Mouse (Mus musculus) lung, postnatal 10 days (tissue): ENCODE data around the gene Aarsd1.
"Not testable (repeated sequence)": the region's sequence is repeated elsewhere in the genome, so short reads cannot be mapped to it uniquely, and the experiment has no call there.

Experiments used
- DNase-seq: peaks from one replicate; pipeline ENCODE4 v3.0.0; 2021

Aarsd1 gene

GRCm38 (mm10) chr11:101446319-101446718 is 28.9 kb upstream of the Aarsd1 start:
- DNase-seq: no peak

- no peak for DNase-seq
Observed at GRCm38 (mm10) chr11:101442760-101443159, 25.3 kb upstream of the Aarsd1 start.

- DNase-seq: peak; percentile 99
Observed at GRCm38 (mm10) chr11:101442127-101442693, 24.8 kb upstream of the Aarsd1 start, which contains the start of gene Rpl27. Gene Rpl27 (plus strand): TSS chr11:101442298.

- not testable (repeated sequence) for DNase-seq
Observed at GRCm38 (mm10) chr11:101441450-101442126, 24.2 kb upstream of the Aarsd1 start.

GRCm38 (mm10) chr11:101438006-101438405 is 20.6 kb upstream of the Aarsd1 start:
- DNase-seq: not testable (repeated sequence)

- no peak for DNase-seq
Observed at GRCm38 (mm10) chr11:101436916-101437315, 19.5 kb upstream of the Aarsd1 start.

- DNase-seq: no peak
Observed at GRCm38 (mm10) chr11:101435831-101436230, 18.4 kb upstream of the Aarsd1 start.

- DNase-seq: no peak
Observed at GRCm38 (mm10) chr11:101433396-101433795, 16.0 kb upstream of the Aarsd1 start.

- no peak for DNase-seq
Observed at GRCm38 (mm10) chr11:101431327-101431726, 13.9 kb upstream of the Aarsd1 start.

- no peak for DNase-seq
Observed at GRCm38 (mm10) chr11:101426165-101426564, 8.8 kb upstream of the Aarsd1 start.

GRCm38 (mm10) chr11:101424925-101425813 is 7.8 kb upstream of the Aarsd1 start, which contains the start of the genes Rundc1 and Ptges3l:
Gene Rundc1 (plus strand): TSS chr11:101425085.
Gene Ptges3l (minus strand): TSS chr11:101425333.
- DNase-seq: peak; percentile 99

GRCm38 (mm10) chr11:101424105-101424851 is 6.9 kb upstream of the Aarsd1 start, which contains the start of gene Gm27029:
Gene Gm27029 (minus strand): TSS chr11:101424796.
- peak; percentile 44 for DNase-seq

GRCm38 (mm10) chr11:101420148-101420547 is 2.7 kb upstream of the Aarsd1 start:
- no peak for DNase-seq

- DNase-seq: peak; percentile 26
Observed at GRCm38 (mm10) chr11:101419610-101420009, 2.2 kb upstream of the Aarsd1 start.

GRCm38 (mm10) chr11:101418991-101419390 is 1.6 kb upstream of the Aarsd1 start:
- no peak for DNase-seq

- peak; percentile 32 for DNase-seq
Observed at GRCm38 (mm10) chr11:101416433-101417100, 848 bp downstream of the Aarsd1 start.

GRCm38 (mm10) chr11:101415306-101415705 is 2.1 kb downstream of the Aarsd1 start:
- DNase-seq: no peak

GRCm38 (mm10) chr11:101395110-101395509 is 22.3 kb downstream of the Aarsd1 start:
- DNase-seq: peak; percentile 85

- no peak for DNase-seq
Observed at GRCm38 (mm10) chr11:101381817-101382216, 35.6 kb downstream of the Aarsd1 start.

GRCm38 (mm10) chr11:101378926-101379325 is 38.5 kb downstream of the Aarsd1 start:
- no peak for DNase-seq

- not testable (repeated sequence) for DNase-seq
Observed at GRCm38 (mm10) chr11:101378196-101378595, 39.2 kb downstream of the Aarsd1 start.

GRCm38 (mm10) chr11:101374421-101374938 is 42.9 kb downstream of the Aarsd1 start:
- no peak for DNase-seq
